Mouse (Mus musculus) megakaryocyte, embryonic 14.5 days (primary cell): ENCODE measurements around the gene Atp11c. TPM values are rescaled to one million over a fixed set of nuclear protein-coding genes. Genes with fewer than 3 reads are reported as not detected.

Experiments used
- H3K27me3 ChIP-seq: replicated peaks from 2 replicates; pipeline ENCODE3; 2012; ENCODE audit warnings: inconsistent platforms
- H3K36me3 ChIP-seq: replicated peaks from 2 replicates; pipeline ENCODE3; 2012; ENCODE audit warnings: low read length, inconsistent platforms, mixed read lengths
- H3K4me1 ChIP-seq: 2 replicates; pipeline ENCODE4 v1.6.1; 2012; ENCODE audit warnings: inconsistent platforms
- H3K4me3 ChIP-seq: replicated peaks from 2 replicates; pipeline ENCODE3; 2012; ENCODE audit warnings: moderate library complexity, mild to moderate bottlenecking, inconsistent platforms
- H3K9me3 ChIP-seq: 2 replicates; pipeline ENCODE4 v1.6.1; 2012; ENCODE audit warnings: inconsistent platforms
- FLI1 ChIP-seq: IDR thresholded peaks from 2 replicates; pipeline ENCODE4 v1.6.1; 2012; ENCODE audit warnings: low read length, inconsistent platforms, mixed read lengths
- GATA1 ChIP-seq: IDR thresholded peaks from 3 replicates; pipeline ENCODE4 v1.6.1; 2012; ENCODE audit warnings: mixed read lengths, low read length, inconsistent platforms, borderline replicate concordance
- polyA plus RNA-seq: library from polyadenylated mRNA; stranded (reverse); fragments of >175 nt; gene quantifications from 2 replicates; pipeline ENCODE4 v1.2.3, GENCODE M21; 2012; ENCODE audit warnings: low replicate concordance; ENCODE audit not compliant: insufficient read depth

The Atp11c gene
- polyA plus RNA-seq, 1 experiment: 0.17 TPM

GRCm38 (mm10) chrX:60403062-60403763, 189.3 kb downstream of the Atp11c start:
- H3K4me3 ChIP-seq: peak overlapping the region; percentile 94
- H3K27me3 ChIP-seq: peaks cover 9% of the 10 kb centered on the region
- H3K4me1 ChIP-seq: 0 out of 2 replicates have a peak, but pooled peaks cover 6% of the 10 kb centered on the region
- TF ChIP-seq FLI1: no peak
- no peaks in the 10 kb centered on the region for H3K36me3 ChIP-seq
- H3K9me3 ChIP-seq: peaks cover 11% of the 10 kb centered on the region; the same call in 1 of the 2 replicates

GRCm38 (mm10) chrX:60394292-60394691, 198.2 kb downstream of the Atp11c start:
- peaks cover 3% of the 10 kb centered on the region for H3K36me3 ChIP-seq
- no peaks in the 10 kb centered on the region for H3K27me3 ChIP-seq
- no peak overlapping the region for H3K4me3 ChIP-seq
- no peaks in the 10 kb centered on the region; the same call in 1 of the 2 replicates for H3K9me3 ChIP-seq
- no peaks in the 10 kb centered on the region for H3K4me1 ChIP-seq
- TF ChIP-seq FLI1 (no peak), GATA1 (no peak)

GRCm38 (mm10) chrX:60386852-60387251, 205.6 kb downstream of the Atp11c start:
- TF ChIP-seq GATA1: no peak
- TF ChIP-seq FLI1: no peak
- Histone ChIP-seq H3K9me3 (no peaks in the 10 kb centered on the region), H3K4me3 (no peak overlapping the region), H3K4me1 (peaks cover 14% of the 10 kb centered on the region), H3K36me3 (no peaks in the 10 kb centered on the region), H3K27me3 (no peaks in the 10 kb centered on the region)

GRCm38 (mm10) chrX:60381711-60382110, 210.8 kb downstream of the Atp11c start:
- no peak overlapping the region for H3K4me3 ChIP-seq
- H3K9me3 ChIP-seq: no peaks in the 10 kb centered on the region
- no peaks in the 10 kb centered on the region for H3K27me3 ChIP-seq
- TF ChIP-seq GATA1: no peak
- TF ChIP-seq FLI1: no peak
- H3K4me1 ChIP-seq: peaks cover 14% of the 10 kb centered on the region
- no peaks in the 10 kb centered on the region for H3K36me3 ChIP-seq

- H3K36me3 ChIP-seq: no peaks in the 10 kb centered on the region
- no peaks in the 10 kb centered on the region for H3K27me3 ChIP-seq
- no peaks in the 10 kb centered on the region for H3K9me3 ChIP-seq
- H3K4me1 ChIP-seq: peaks cover 6% of the 10 kb centered on the region; the same call in 1 of the 2 replicates
- TF ChIP-seq GATA1 (no peak), FLI1 (no peak)
- H3K4me3 ChIP-seq: no peak overlapping the region
These were observed 212.1 kb downstream of the Atp11c start for GRCm38 (mm10) chrX:60380386-60380785.

GRCm38 (mm10) chrX:60348741-60349140, 243.8 kb downstream of the Atp11c start:
- Histone ChIP-seq H3K4me1 (no peaks in the 10 kb centered on the region), H3K4me3 (no peak overlapping the region), H3K36me3 (no peaks in the 10 kb centered on the region), H3K9me3 (no peaks in the 10 kb centered on the region), H3K27me3 (no peaks in the 10 kb centered on the region)
- TF ChIP-seq GATA1: no peak

- no peaks in the 10 kb centered on the region for H3K27me3 ChIP-seq
- H3K36me3 ChIP-seq: no peaks in the 10 kb centered on the region
- TF ChIP-seq GATA1 (no peak), FLI1 (no peak)
- no peaks in the 10 kb centered on the region for H3K9me3 ChIP-seq
- H3K4me3 ChIP-seq: no peak overlapping the region
- H3K4me1 ChIP-seq: no peaks in the 10 kb centered on the region
These were observed 247.1 kb downstream of the Atp11c start for GRCm38 (mm10) chrX:60345447-60345846.

- H3K4me3 ChIP-seq: no peak overlapping the region
- H3K27me3 ChIP-seq: no peaks in the 10 kb centered on the region
- H3K36me3 ChIP-seq: no peaks in the 10 kb centered on the region
- H3K9me3 ChIP-seq: no peaks in the 10 kb centered on the region
- TF ChIP-seq FLI1 (no peak), GATA1 (no peak)
- H3K4me1 ChIP-seq: no peaks in the 10 kb centered on the region
These were observed 247.5 kb downstream of the Atp11c start for GRCm38 (mm10) chrX:60344991-60345390.

- H3K9me3 ChIP-seq: no peaks in the 10 kb centered on the region
- no peak overlapping the region for H3K4me3 ChIP-seq
- TF ChIP-seq FLI1 (no peak), GATA1 (no peak)
- no peaks in the 10 kb centered on the region for H3K27me3 ChIP-seq
- no peaks in the 10 kb centered on the region for H3K36me3 ChIP-seq
- H3K4me1 ChIP-seq: no peaks in the 10 kb centered on the region
These were observed 262.8 kb downstream of the Atp11c start for GRCm38 (mm10) chrX:60329735-60330134.

- H3K36me3 ChIP-seq: peaks cover 4% of the 10 kb centered on the region
- no peak overlapping the region for H3K4me3 ChIP-seq
- H3K9me3 ChIP-seq: no peaks in the 10 kb centered on the region
- TF ChIP-seq FLI1 (no peak), GATA1 (no peak)
- no peaks in the 10 kb centered on the region for H3K4me1 ChIP-seq
- H3K27me3 ChIP-seq: peaks cover 2% of the 10 kb centered on the region
These were observed 271.2 kb downstream of the Atp11c start for GRCm38 (mm10) chrX:60321321-60321720.

GRCm38 (mm10) chrX:60317661-60318060, 274.8 kb downstream of the Atp11c start:
- Histone ChIP-seq H3K4me1 (no peaks in the 10 kb centered on the region; the same call in 1 of the 2 replicates), H3K36me3 (peaks cover 4% of the 10 kb centered on the region)
- TF ChIP-seq GATA1 (no peak), FLI1 (no peak)

More at GRCm38 (mm10) chrX:60317661-60318060, 274.8 kb downstream of the Atp11c start:
- H3K9me3 ChIP-seq: no peaks in the 10 kb centered on the region
- H3K27me3 ChIP-seq: peaks cover 2% of the 10 kb centered on the region
- no peak overlapping the region for H3K4me3 ChIP-seq
